Mouse (Mus musculus) megakaryocyte progenitor cell, adult 5-6 weeks (primary cell): ENCODE data around the gene Hoxa5. TPM values are rescaled to one million over a fixed set of nuclear protein-coding genes. Genes with fewer than 3 reads are reported as not detected.

Source experiments
- ATAC-seq: replicated peaks from 2 replicates; pipeline ENCODE4 v1.8.0; 2016; ENCODE audit warnings: mild to moderate bottlenecking, moderate TSS enrichment, inconsistent platforms; ENCODE audit not compliant: poor library complexity
- total RNA-seq, 2 experiments: library from RNA; stranded (forward) in 1 of 2; stranded (reverse) in 1 of 2; fragments of 157-497, 149-512 nt in 1 of 2; fragments of 200-1000 nt in 1 of 2; gene quantifications; 2 replicates each; pipeline versions ENCODE4 v1.2.3 to v1.2.4; 2015 to 2017

Gene Hoxa5
- total RNA-seq, 2 experiments from 2014 or later = 0.83 to 3.1 TPM

DNA sequence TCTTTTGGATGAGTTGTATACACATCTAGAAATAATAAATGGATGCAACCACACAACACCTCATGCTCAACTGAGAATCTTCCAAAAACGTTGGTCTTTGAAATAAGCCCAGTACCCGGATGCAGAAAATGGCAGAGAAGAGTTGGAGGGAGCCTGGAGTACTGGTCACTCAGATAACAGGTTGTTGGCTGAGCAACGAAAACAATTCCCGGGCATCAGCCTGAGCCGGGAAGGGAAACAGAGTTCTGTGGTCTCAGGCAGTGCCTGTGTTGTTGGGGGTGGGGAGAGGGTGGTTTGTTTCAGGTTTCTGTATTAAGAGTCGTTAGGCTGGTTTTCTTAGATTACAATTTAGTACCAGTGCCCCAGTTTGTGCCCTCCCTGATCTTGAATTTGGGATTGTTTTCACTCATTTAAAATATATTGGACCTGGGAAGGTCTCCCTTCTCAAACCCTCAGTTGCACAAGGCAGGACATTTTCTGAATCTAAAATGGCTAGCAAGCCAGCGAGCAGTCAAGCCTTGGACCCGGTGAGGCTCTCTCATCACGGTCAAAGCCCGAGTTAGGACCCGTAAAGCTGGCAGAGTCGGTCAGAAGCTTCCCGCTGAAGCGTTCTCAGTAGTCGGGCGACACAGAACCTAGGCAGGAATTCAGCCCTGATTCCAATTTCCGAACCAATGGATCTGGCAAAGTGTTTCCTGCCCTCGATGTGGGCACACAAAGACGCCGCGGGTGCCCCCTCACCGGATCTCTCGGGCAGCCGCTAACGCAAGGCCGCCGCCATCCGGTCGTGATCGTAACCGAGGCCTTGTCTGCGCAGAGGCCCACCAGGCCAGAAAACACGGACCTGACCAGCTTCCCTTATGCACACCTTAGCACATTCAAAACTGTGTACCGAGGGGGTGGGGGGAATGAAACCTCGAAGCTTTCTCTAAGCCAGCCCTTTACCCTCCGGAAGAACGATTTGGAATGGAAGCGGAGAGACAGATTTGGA lies 24.4 kb upstream of the Hoxa5 start:
- ATAC-seq = peak; percentile 24

DNA sequence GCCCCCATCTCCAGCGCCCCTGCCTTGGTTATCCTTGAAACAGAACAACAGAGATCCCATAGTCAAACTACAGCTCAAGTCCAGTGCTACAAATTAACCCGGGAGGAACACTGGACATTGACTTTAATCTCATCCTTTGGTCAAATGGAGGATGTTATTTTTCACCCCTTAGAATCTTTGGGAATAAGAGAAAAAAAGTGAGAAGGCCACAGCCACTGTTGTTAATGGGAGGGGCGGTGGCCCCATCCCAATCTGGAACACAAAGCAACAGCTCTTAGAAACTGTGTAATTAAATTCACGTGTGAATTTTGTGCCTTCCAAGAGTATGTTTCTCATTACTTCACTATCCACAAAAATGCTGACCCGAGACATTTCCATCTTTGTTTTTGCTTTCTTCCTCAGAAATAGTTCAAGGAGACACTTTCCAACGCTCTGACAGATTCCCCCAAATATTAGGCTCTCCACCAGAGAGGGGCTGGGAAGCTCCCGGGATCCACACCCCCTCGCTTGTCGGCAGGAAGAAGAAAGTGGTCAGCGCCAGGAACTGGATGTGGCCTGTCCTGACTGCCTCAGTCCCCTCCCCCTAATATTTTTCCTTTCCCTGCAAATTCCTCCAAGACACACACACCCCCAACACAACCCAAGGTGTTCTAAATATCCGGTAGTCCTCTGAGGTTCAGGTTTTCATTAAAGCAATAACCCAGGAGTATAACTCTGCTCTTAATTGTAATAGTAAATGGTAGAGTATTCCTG lies 23.3 kb upstream of the Hoxa5 start:
- ATAC-seq = no peak

DNA sequence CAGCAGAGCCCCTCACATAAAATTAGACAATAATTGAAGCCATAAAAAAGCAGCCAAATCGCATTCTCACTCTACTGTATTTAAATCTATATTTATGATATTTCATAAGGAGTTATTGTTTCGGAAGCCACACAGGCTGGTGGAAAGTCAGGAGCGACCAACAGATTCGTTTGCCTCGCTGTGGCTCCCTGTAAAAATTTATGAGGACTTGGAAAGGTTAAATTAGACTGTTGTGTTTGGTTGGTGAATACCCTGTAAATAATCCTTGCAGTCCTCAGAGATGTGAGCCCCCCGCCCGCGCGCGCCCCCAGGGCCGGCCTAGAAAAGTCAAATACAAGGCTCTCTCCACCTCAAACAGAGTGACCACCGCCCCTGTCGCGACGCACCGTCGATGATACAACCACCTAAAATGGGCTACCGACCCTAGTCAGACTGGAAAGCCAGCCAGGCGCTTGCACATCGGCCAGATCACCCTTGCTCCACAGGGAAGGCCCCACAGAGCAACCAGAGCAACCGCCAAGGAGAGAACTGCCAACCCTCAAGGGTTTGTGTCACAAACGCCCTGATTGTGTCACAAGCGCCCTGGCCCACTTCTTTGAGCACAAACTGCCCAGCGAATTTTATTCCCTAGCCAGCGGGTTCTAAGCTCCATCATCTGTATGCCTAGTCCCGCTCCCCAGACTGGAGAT lies 22.3 kb upstream of the Hoxa5 start:
- no peak for ATAC-seq

GRCm38 (mm10) chr6:52225612-52226568 lies 21.5 kb upstream of the Hoxa5 start:
- peak; percentile 47 for ATAC-seq

GRCm38 (mm10) chr6:52224895-52225611 lies 20.7 kb upstream of the Hoxa5 start:
- ATAC-seq = no peak

GRCm38 (mm10) chr6:52223939-52224760 lies 19.8 kb upstream of the Hoxa5 start:
- ATAC-seq = no peak

GRCm38 (mm10) chr6:52222729-52223128 lies 18.3 kb upstream of the Hoxa5 start:
- ATAC-seq = no peak

- no peak for ATAC-seq
Observed at GRCm38 (mm10) chr6:52221993-52222685, 17.8 kb upstream of the Hoxa5 start.

GRCm38 (mm10) chr6:52221337-52221992 lies 17.1 kb upstream of the Hoxa5 start, which contains the start of gene Hoxa7:
TSS of gene Hoxa7 (minus strand) at chr6:52221854.
- ATAC-seq = peak; percentile 70

- no peak for ATAC-seq
Observed at GRCm38 (mm10) chr6:52220865-52221310, 16.5 kb upstream of the Hoxa5 start.

- ATAC-seq = 0 out of 2 replicates have a peak, but pooled peaks have one; percentile 5
Observed at GRCm38 (mm10) chr6:52220003-52220864, 15.8 kb upstream of the Hoxa5 start.

- no peak for ATAC-seq
Observed at GRCm38 (mm10) chr6:52219234-52219942, 15.0 kb upstream of the Hoxa5 start.

GRCm38 (mm10) chr6:52218643-52219215 lies 14.3 kb upstream of the Hoxa5 start:
- ATAC-seq = no peak

GRCm38 (mm10) chr6:52217895-52218642 lies 13.7 kb upstream of the Hoxa5 start:
- ATAC-seq = no peak

DNA sequence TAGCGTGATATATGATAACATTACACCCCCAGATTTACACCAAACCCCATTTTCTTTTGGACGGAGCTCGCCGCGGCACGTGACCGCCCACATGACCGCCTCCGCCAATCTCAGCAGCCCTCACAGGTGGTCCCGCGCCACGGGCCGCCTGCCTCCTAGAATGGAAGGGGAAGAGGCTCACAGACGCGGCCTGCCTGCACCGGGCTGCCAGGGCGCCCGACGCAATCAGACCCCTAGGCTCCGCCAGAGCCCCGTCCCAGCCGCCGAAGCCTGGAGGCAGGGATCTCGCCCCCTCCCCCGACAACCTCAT lies 13.0 kb upstream of the Hoxa5 start:
- ATAC-seq = peak; percentile 25
